Mouse (Mus musculus) midbrain, embryonic 14.5 days (tissue): ENCODE results near the gene Ptprb. TPM values are rescaled to one million over a fixed set of nuclear protein-coding genes. Genes with fewer than 3 reads are reported as not detected.

ENCODE experiments used
- ATAC-seq: fragments of 200-750 bp; cut with Nextera tagmentation; 2 replicates; pipeline ENCODE4 v1.8.0; 2017; ENCODE audit warnings: moderate number of reproducible peaks, moderate library complexity; ENCODE audit not compliant: low FRiP score, low TSS enrichment
- DNase-seq: peaks from one replicate; pipeline ENCODE4 v3.0.0-alpha.2; 2015
- H3K27ac ChIP-seq: fragments of 300-500 bp; sonication (generic); replicated peaks from 2 replicates; pipeline ENCODE4 v1.5.1; 2014; ENCODE audit warnings: mild to moderate bottlenecking, low read depth, low read length, moderate library complexity
- H3K27me3 ChIP-seq: fragments of 300-500 bp; sonication (generic); 2 replicates; pipeline ENCODE4 v1.6.1; 2014; ENCODE audit warnings: low read length, control low read depth, mixed read lengths; ENCODE audit not compliant: control insufficient read depth, insufficient read depth
- H3K36me3 ChIP-seq: fragments of 300-500 bp; sonication (generic); 2 replicates; pipeline ENCODE4 v1.6.1; 2014; ENCODE audit warnings: low read length, control low read depth; ENCODE audit not compliant: control insufficient read depth, insufficient read depth
- H3K4me1 ChIP-seq: fragments of 300-500 bp; sonication (generic); 2 replicates; pipeline ENCODE4 v1.6.1; 2014; ENCODE audit warnings: mild to moderate bottlenecking, antibody characterized with exemption, low read length, control low read depth; ENCODE audit not compliant: control insufficient read depth, insufficient read depth
- H3K4me2 ChIP-seq: fragments of 300-500 bp; sonication (generic); 2 replicates; pipeline ENCODE4 v1.6.1; 2014; ENCODE audit warnings: mild to moderate bottlenecking, low read length, moderate library complexity
- H3K4me3 ChIP-seq: fragments of 300-500 bp; sonication (generic); replicated peaks from 2 replicates; pipeline ENCODE4 v1.5.1; 2014; ENCODE audit warnings: low read depth, low read length
- H3K9ac ChIP-seq: fragments of 300-500 bp; sonication (generic); replicated peaks from 2 replicates; pipeline ENCODE4 v1.6.1; 2014; ENCODE audit warnings: mild to moderate bottlenecking, low read length, moderate library complexity
- H3K9me3 ChIP-seq: fragments of 300-500 bp; sonication (generic); 2 replicates; pipeline ENCODE4 v1.6.1; 2016; ENCODE audit warnings: low read length, control low read depth, mixed read lengths; ENCODE audit not compliant: control insufficient read depth
- WGBS: fragments of 180-500 bp; shearing (Covaris S2); extraction: QIAGEN DNeasy Blood & Tissue Kit; methylation state at CpG from one replicate; pipeline ENCODE4 v1.1.7; 2014; 5-methylcytosine and 5-hydroxymethylcytosine counted together
- polyA plus RNA-seq: library from polyadenylated mRNA; unstranded; fragments of >200 nt; fragmentation: Nextera tagmentation; extraction: Ambion mirVana; gene quantifications from 2 replicates; pipeline ENCODE4 v1.2.1, GENCODE M21; 2014

Ptprb gene
- polyA plus RNA-seq, 1 experiment from 2014 or later: 3.7 TPM

- 0 out of 2 replicates have a peak, but pooled peaks have one; percentile 20 for ATAC-seq
- DNase-seq: peak; percentile 26
- Histone ChIP-seq H3K36me3 (no peaks in the 10 kb centered on the region), H3K4me1 (no peaks in the 10 kb centered on the region), H3K4me3 (no peak overlapping the region), H3K27ac (no peak overlapping the region), H3K9me3 (no peaks in the 10 kb centered on the region), H3K9ac (no peak overlapping the region), H3K4me2 (no peak overlapping the region), H3K27me3 (no peaks in the 10 kb centered on the region)
- 27% methylated on average over 6 of the region's 6 CpGs for WGBS
Observed at GRCm38 (mm10) chr10:116416142-116416541, 140.8 kb downstream of the Ptprb start.

GRCm38 (mm10) chr10:116416726-116417125 lies 141.4 kb downstream of the Ptprb start:
- Histone ChIP-seq H3K9me3 (no peaks in the 10 kb centered on the region), H3K9ac (no peak overlapping the region), H3K36me3 (no peaks in the 10 kb centered on the region), H3K4me2 (no peak overlapping the region), H3K4me3 (no peak overlapping the region), H3K27me3 (no peaks in the 10 kb centered on the region), H3K4me1 (no peaks in the 10 kb centered on the region), H3K27ac (no peak overlapping the region)
- no peak for DNase-seq
- ATAC-seq: no peak
- 71% methylated on average over 5 of the region's 5 CpGs for WGBS

GRCm38 (mm10) chr10:116418121-116418726 lies 142.9 kb downstream of the Ptprb start:
- H3K9ac ChIP-seq: no peak overlapping the region
- H3K27ac ChIP-seq: no peak overlapping the region
- no peaks in the 10 kb centered on the region for H3K9me3 ChIP-seq
- no peaks in the 10 kb centered on the region for H3K4me1 ChIP-seq
- H3K4me3 ChIP-seq: no peak overlapping the region
- no peak for DNase-seq
- 75% methylated on average over 24 of the region's 24 CpGs for WGBS
- ATAC-seq: no peak
- no peaks in the 10 kb centered on the region for H3K27me3 ChIP-seq
- H3K36me3 ChIP-seq: no peaks in the 10 kb centered on the region
- no peak overlapping the region for H3K4me2 ChIP-seq

GRCm38 (mm10) chr10:116420976-116421375 lies 145.7 kb downstream of the Ptprb start:
- ATAC-seq (no peak), DNase-seq (no peak)
- H3K9ac ChIP-seq: no peak overlapping the region
- H3K27me3 ChIP-seq: no peaks in the 10 kb centered on the region
- H3K4me2 ChIP-seq: no peak overlapping the region
- 78% methylated on average over 6 of the region's 6 CpGs for WGBS
- H3K27ac ChIP-seq: no peak overlapping the region
- no peaks in the 10 kb centered on the region for H3K36me3 ChIP-seq
- no peak overlapping the region for H3K4me3 ChIP-seq
- H3K9me3 ChIP-seq: no peaks in the 10 kb centered on the region
- H3K4me1 ChIP-seq: no peaks in the 10 kb centered on the region

GRCm38 (mm10) chr10:116422551-116422950 lies 147.2 kb downstream of the Ptprb start:
- WGBS: 89% methylated on average over 2 of the region's 2 CpGs

GRCm38 (mm10) chr10:116424921-116425320 lies 149.6 kb downstream of the Ptprb start:
- WGBS: 80% methylated on average over 6 of the region's 6 CpGs
- ATAC-seq (no peak), DNase-seq (peak; percentile 13)
- Histone ChIP-seq H3K36me3 (no peaks in the 10 kb centered on the region), H3K4me3 (no peak overlapping the region), H3K9me3 (no peaks in the 10 kb centered on the region), H3K27ac (no peak overlapping the region), H3K27me3 (no peaks in the 10 kb centered on the region), H3K4me2 (no peak overlapping the region), H3K9ac (no peak overlapping the region), H3K4me1 (no peaks in the 10 kb centered on the region)

More at GRCm38 (mm10) chr10:116422551-116422950, 147.2 kb downstream of the Ptprb start:
- Histone ChIP-seq H3K9ac (no peak overlapping the region), H3K27ac (no peak overlapping the region), H3K27me3 (no peaks in the 10 kb centered on the region), H3K4me3 (no peak overlapping the region), H3K4me1 (no peaks in the 10 kb centered on the region), H3K4me2 (no peak overlapping the region), H3K36me3 (no peaks in the 10 kb centered on the region), H3K9me3 (no peaks in the 10 kb centered on the region)
- ATAC-seq (no peak), DNase-seq (no peak)

GRCm38 (mm10) chr10:116426176-116426575 lies 150.9 kb downstream of the Ptprb start:
- no peak overlapping the region for H3K27ac ChIP-seq
- H3K36me3 ChIP-seq: no peaks in the 10 kb centered on the region
- WGBS: 89% methylated on average over 7 of the region's 7 CpGs
- H3K4me1 ChIP-seq: no peaks in the 10 kb centered on the region
- no peak overlapping the region for H3K4me3 ChIP-seq
- H3K27me3 ChIP-seq: no peaks in the 10 kb centered on the region
- DNase-seq (no peak), ATAC-seq (no peak)
- H3K9me3 ChIP-seq: no peaks in the 10 kb centered on the region
- H3K4me2 ChIP-seq: no peak overlapping the region
- H3K9ac ChIP-seq: no peak overlapping the region

- no peak for ATAC-seq
- Histone ChIP-seq H3K9ac (no peak overlapping the region), H3K27ac (no peak overlapping the region), H3K4me3 (no peak overlapping the region), H3K4me2 (no peak overlapping the region), H3K27me3 (no peaks in the 10 kb centered on the region), H3K36me3 (no peaks in the 10 kb centered on the region), H3K4me1 (no peaks in the 10 kb centered on the region), H3K9me3 (no peaks in the 10 kb centered on the region)
- WGBS: 95% methylated on average over 26 of the region's 26 CpGs
- no peak for DNase-seq
Observed at GRCm38 (mm10) chr10:116428026-116428780, 152.9 kb downstream of the Ptprb start.

- DNase-seq (no peak), ATAC-seq (no peak)
- Histone ChIP-seq H3K9me3 (no peaks in the 10 kb centered on the region), H3K4me1 (no peaks in the 10 kb centered on the region), H3K9ac (no peak overlapping the region), H3K4me2 (no peak overlapping the region), H3K4me3 (no peak overlapping the region), H3K27me3 (no peaks in the 10 kb centered on the region), H3K36me3 (no peaks in the 10 kb centered on the region), H3K27ac (no peak overlapping the region)
- WGBS: 89% methylated on average over 7 of the region's 7 CpGs
Observed at GRCm38 (mm10) chr10:116432421-116432820, 157.1 kb downstream of the Ptprb start.
